8 mouse cellular contexts compared by ENCODE assay signal in the genomic region with DNA sequence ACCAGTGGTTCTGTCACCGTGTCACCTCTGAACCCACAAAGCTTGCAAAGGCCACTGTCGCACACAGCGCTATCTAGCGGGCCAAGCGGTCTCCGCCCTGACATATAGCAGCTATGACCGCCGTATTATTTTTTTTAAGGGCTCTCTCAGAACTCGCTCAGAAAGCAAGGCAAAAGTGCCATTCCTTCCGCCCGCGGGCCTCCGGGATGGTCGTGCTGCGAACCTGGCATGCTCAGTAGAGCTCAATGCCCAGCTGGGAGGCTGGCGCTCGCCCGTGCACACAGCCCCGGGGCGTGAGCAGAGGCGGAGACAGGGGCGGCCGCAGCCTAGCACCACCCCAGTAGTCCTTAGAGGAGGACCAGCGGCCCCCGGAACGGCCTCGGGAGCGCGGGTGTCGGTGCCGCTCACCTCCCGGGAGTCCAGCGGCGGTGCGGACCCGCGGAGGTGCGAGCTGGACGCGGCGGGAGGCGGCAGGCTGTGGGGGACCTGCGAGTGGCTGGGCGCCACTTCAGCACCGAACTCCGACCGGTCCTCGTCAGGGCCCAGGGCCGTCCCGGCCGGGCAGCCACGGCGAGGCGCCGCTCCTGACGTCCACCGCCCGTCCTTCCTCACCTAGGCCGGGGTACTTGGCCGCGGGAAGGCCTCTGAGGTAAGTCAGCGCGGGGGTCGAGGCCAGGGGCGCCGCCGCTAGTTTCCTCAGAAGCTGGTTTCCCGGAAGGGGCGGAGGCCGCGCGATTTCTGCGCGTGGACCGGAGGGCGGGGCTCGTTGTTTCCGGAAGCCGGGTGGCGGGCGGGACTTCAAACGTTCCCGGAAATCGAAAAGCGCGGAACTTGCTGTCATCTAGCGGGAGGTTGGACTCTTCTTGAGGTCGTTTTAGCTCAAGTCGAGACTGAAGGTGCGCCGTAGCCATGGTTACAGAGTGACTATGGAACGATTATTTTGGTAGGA. TPM values are rescaled to one million over a fixed set of nuclear protein-coding genes. Genes with fewer than 3 reads are reported as not detected.
A peak's percentile ranks its signal among the peaks of the same experiment; 100 is the strongest.
DNase-seq lines count a peak whose midpoint lies in the region; ATAC-seq and TF ChIP-seq lines count a peak whose summit lies in the region.

Gene Ripk1 (plus strand): TSS at position 306 of the 949 bp plus-strand sequence.
Gene Serpinb6a (minus strand): TSS at position 737 of the 949 bp plus-strand sequence.

- dilution Hi-C loops in CH12.LX (cut with MboI; ENCODE audit: extremely low pct_ligation_motif_present, extremely low pct_unique_long_range_greater_than_20kb, low sequenced_read_pairs): no loop called here

- TF ChIP-seq POLR2A in CH12.LX (IDR thresholded peaks at IDR 0.05; ENCODE audit: low read depth, low read length): peak; percentile 68

- peak within 1 kb of the TSS; percentile 94 for H3K4me2 ChIP-seq in CH12.LX (ENCODE audit: insufficient read depth, low read depth, poor library complexity, severe bottlenecking)
- peak within 1 kb of the TSS; percentile 86 for H3K4me2 ChIP-seq in forebrain, embryonic 11.5 days (ENCODE audit: low read depth, low read length, severe bottlenecking)
- peak within 1 kb of the TSS; percentile 97 for H3K4me2 ChIP-seq in heart, embryonic 16.5 days (ENCODE audit: low read depth, low read length)
- peak within 1 kb of the TSS; percentile 82 for H3K4me2 ChIP-seq in liver, embryonic 15.5 days
- peak within 1 kb of the TSS; percentile 80 for H3K4me2 ChIP-seq in neural tube, embryonic 12.5 days (replicated peaks)

- H3K4me1 ChIP-seq in CH12.LX (ENCODE audit: control insufficient read depth in 1 of 2, insufficient read depth in 2 of 2): peaks cover 0 to 27% of the 10 kb centered on the region in 2 experiments; a peak in 2 of 4 replicates
- no peaks in the 10 kb centered on the region; the same call in 1 of the 2 replicates for H3K4me1 ChIP-seq in forebrain, embryonic 11.5 days (replicated peaks; ENCODE audit: control insufficient read depth, insufficient read depth, low read length)
- peaks cover 10% of the 10 kb centered on the region for H3K4me1 ChIP-seq in heart, embryonic 16.5 days (ENCODE audit: control insufficient read depth, insufficient read depth, low read length)
- peaks cover 25% of the 10 kb centered on the region for H3K4me1 ChIP-seq in liver, embryonic 15.5 days (replicated peaks)
- H3K4me1 ChIP-seq in neural tube, embryonic 12.5 days: 0 out of 2 replicates have a peak, but pooled peaks cover 8% of the 10 kb centered on the region

- in situ Hi-C loops in CH12.LX (cut with MboI; ENCODE audit: low pct_ligation_motif_present, low pct_unique_long_range_greater_than_20kb, low sequenced_read_pairs): loop anchor here (5.0 kb wide), 1 partner anchor 40 kb away; the partner anchor contains the start of gene Nqo2

- TF ChIP-seq EP300 in CH12.LX (IDR thresholded peaks at IDR 0.05; ENCODE audit: low read length): no peak

- peak in 1 of 2 experiments; percentile 52; a peak in 2 of 4 replicates for TF ChIP-seq CTCF in CH12.LX (conservative IDR thresholded peaks at IDR 0.05 in 1 of 2, IDR thresholded peaks at IDR 0.05 in 1 of 2; ENCODE audit: low read depth in 2 of 2, low read length in 2 of 2)

- peak; percentile 96 for ATAC-seq in forebrain, embryonic 11.5 days (replicated peaks; ENCODE audit: low FRiP score)
- ATAC-seq in heart, embryonic 16.5 days (replicated peaks; ENCODE audit: extremely low read depth, insufficient read depth, low FRiP score): peak; percentile 99
- peak; percentile 99 for ATAC-seq in liver, embryonic 15.5 days (ENCODE audit: insufficient read depth)
- peak; percentile 97 for ATAC-seq in neural tube, embryonic 12.5 days (ENCODE audit: low FRiP score, low read depth)

- H3K4me3 ChIP-seq in CH12.LX (replicated peaks in 1 of 3; ENCODE audit: low read depth in 2 of 3, low read length in 2 of 3, poor library complexity in 1 of 3): peak within 1 kb of the TSS; percentile 87 to 99 (median 97)
- H3K4me3 ChIP-seq in forebrain, embryonic 11.5 days (ENCODE audit: low read depth, low read length): peak within 1 kb of the TSS; percentile 92
- peak within 1 kb of the TSS; percentile 98 for H3K4me3 ChIP-seq in heart, embryonic 16.5 days (ENCODE audit: low read length)
- peak within 1 kb of the TSS; percentile 85 for H3K4me3 ChIP-seq in liver, embryonic 15.5 days (replicated peaks)
- H3K4me3 ChIP-seq in neural tube, embryonic 12.5 days: peak within 1 kb of the TSS; percentile 94

- no peak for TF ChIP-seq RAD21 in CH12.LX (IDR thresholded peaks at IDR 0.05; ENCODE audit: low read depth, low read length)

- no peaks in the 10 kb centered on the region for H3K9me3 ChIP-seq in CH12.LX (replicated peaks; ENCODE audit: low read length)
- H3K9me3 ChIP-seq in forebrain, embryonic 11.5 days (ENCODE audit: control insufficient read depth, low read length): no peaks in the 10 kb centered on the region
- no peaks in the 10 kb centered on the region for H3K9me3 ChIP-seq in heart, embryonic 16.5 days (replicated peaks; ENCODE audit: control insufficient read depth, low read length)
- H3K9me3 ChIP-seq in liver, embryonic 15.5 days (replicated peaks): no peaks in the 10 kb centered on the region
- H3K9me3 ChIP-seq in neural tube, embryonic 12.5 days: no peaks in the 10 kb centered on the region

- peak within 1 kb of the TSS; percentile 78 for H3K27ac ChIP-seq in CH12.LX (ENCODE audit: insufficient read depth, low read depth)
- peak within 1 kb of the TSS; percentile 62; the same call in 1 of the 2 replicates for H3K27ac ChIP-seq in forebrain, embryonic 11.5 days (ENCODE audit: low read depth, low read length)
- peak within 1 kb of the TSS; percentile 89 for H3K27ac ChIP-seq in heart, embryonic 16.5 days (ENCODE audit: low read length)
- peak within 1 kb of the TSS; percentile 88 for H3K27ac ChIP-seq in liver, embryonic 15.5 days (replicated peaks)
- H3K27ac ChIP-seq in neural tube, embryonic 12.5 days: peak within 1 kb of the TSS; percentile 87

- peak within 1 kb of the TSS; percentile 91 for H3K9ac ChIP-seq in CH12.LX (ENCODE audit: insufficient read depth, low read depth)
- H3K9ac ChIP-seq in forebrain, embryonic 11.5 days (ENCODE audit: low read length): peak within 1 kb of the TSS; percentile 87
- H3K9ac ChIP-seq in heart, embryonic 16.5 days (ENCODE audit: low read length): peak within 1 kb of the TSS; percentile 98
- H3K9ac ChIP-seq in liver, embryonic 15.5 days: peak within 1 kb of the TSS; percentile 81
- H3K9ac ChIP-seq in neural tube, embryonic 12.5 days: peak within 1 kb of the TSS; percentile 94

- peak; percentile 91 for DNase-seq in CH12.LX (ENCODE audit: extremely low read depth)
- peak; percentile 90 for DNase-seq in c-Kit-positive CD71-positive TER-119-negative erythroid progenitor cells, embryonic 14.5 days (ENCODE audit: low read depth)
- peak; percentile 93 for DNase-seq in forebrain, embryonic 11.5 days (ENCODE audit: low spot score)
- peak; percentile 92 to 96 for DNase-seq in kidney, postnatal 36 days
- peak; percentile 86 for DNase-seq in telencephalon, adult 2 months (ENCODE audit: low read depth, low spot score)

- WGBS in forebrain, embryonic 11.5 days: under 1% methylated on average over 89 of the region's 92 CpGs
- under 1% methylated on average over 92 of the region's 92 CpGs for WGBS in heart, embryonic 16.5 days
- under 1% methylated on average over 92 of the region's 92 CpGs for WGBS in liver, embryonic 15.5 days (ENCODE audit: insufficient replicate concordance)
- whole genome bisulfite sequencing in neural tube, embryonic 12.5 days: under 1% methylated on average over 90 of the region's 92 CpGs

- H3K79me2 ChIP-seq in CH12.LX (replicated peaks; ENCODE audit: control insufficient read depth, extremely low read depth, insufficient read depth, poor library complexity, severe bottlenecking): peaks cover 7% of the 10 kb centered on the region; the same call in 1 of the 2 replicates

- H3K36me3 ChIP-seq in CH12.LX (replicated peaks in 1 of 2; ENCODE audit: control insufficient read depth in 1 of 2, insufficient read depth in 1 of 2, low read length in 1 of 2): peaks cover 0 to 10% of the 10 kb centered on the region in 2 experiments
- H3K36me3 ChIP-seq in forebrain, embryonic 11.5 days (ENCODE audit: control insufficient read depth, insufficient read depth, low read length): no peaks in the 10 kb centered on the region
- no peaks in the 10 kb centered on the region for H3K36me3 ChIP-seq in heart, embryonic 16.5 days (ENCODE audit: control insufficient read depth, insufficient read depth)
- no peaks in the 10 kb centered on the region for H3K36me3 ChIP-seq in liver, embryonic 15.5 days (replicated peaks)
- no peaks in the 10 kb centered on the region for H3K36me3 ChIP-seq in neural tube, embryonic 12.5 days

- no peaks in the 10 kb centered on the region for H3K27me3 ChIP-seq in CH12.LX (replicated peaks)
- no peaks in the 10 kb centered on the region for H3K27me3 ChIP-seq in forebrain, embryonic 11.5 days (ENCODE audit: control insufficient read depth, insufficient read depth, low read length)
- no peaks in the 10 kb centered on the region for H3K27me3 ChIP-seq in heart, embryonic 16.5 days (ENCODE audit: control insufficient read depth, insufficient read depth, low read length)
- H3K27me3 ChIP-seq in liver, embryonic 15.5 days: no peaks in the 10 kb centered on the region
- no peaks in the 10 kb centered on the region for H3K27me3 ChIP-seq in neural tube, embryonic 12.5 days (replicated peaks)

TF ChIP-seq in CH12.LX, 34 proteins besides CTCF, POLR2A, EP300 and RAD21 (continues in another document):
- TF ChIP-seq TCF12 (IDR thresholded peaks at IDR 0.05; ENCODE audit: low read depth, low read length) (peak; percentile 35), RCOR1 (conservative IDR thresholded peaks at IDR 0.05; ENCODE audit: low read depth, low read length) (0 out of 2 replicates have a peak, but pooled peaks have one; percentile 57), MXI1 (IDR thresholded peaks at IDR 0.05; ENCODE audit: low read depth, low read length) (peak; percentile 89)

RNA-seq across cellular contexts. Expression of gene Ripk1, which starts in this region (rescaled TPM):
- total RNA-seq in CH12.LX (2012; rRNA removed) (13.1 and 15.0 TPM in 2 replicates), CH12.LX (2014; rRNA removed) (16.6 and 17.1 TPM in 2 replicates)
- polyA plus RNA-seq in CH12.LX (2012; ENCODE audit: insufficient read length, low read depth): 17.9 and 18.6 TPM in 2 replicates
- 9.8 and 11.3 TPM in 2 replicates for polyA plus RNA-seq in forebrain, embryonic 11.5 days (2014; fragmentation: Nextera tagmentation; extraction: Ambion mirVana)
- 10.0 and 10.9 TPM in 2 replicates for polyA plus RNA-seq in heart, embryonic 16.5 days (2015; fragmentation: Nextera tagmentation; extraction: Ambion mirVana)
- polyA plus RNA-seq in liver, embryonic 15.5 days (2015; fragmentation: Nextera tagmentation; extraction: Ambion mirVana): 11.6 and 12.5 TPM in 2 replicates
- polyA plus RNA-seq in neural tube, embryonic 12.5 days (2016; fragmentation: Nextera tagmentation; extraction: Ambion mirVana): 8.7 and 10.4 TPM in 2 replicates

RNA-seq across cellular contexts. Expression of gene Serpinb6a, which starts in this region (rescaled TPM):
- 19.9 and 22.5 TPM in 2 replicates for total RNA-seq in CH12.LX (2012; rRNA removed)
- total RNA-seq in CH12.LX (2014; rRNA removed): 5.8 and 6.5 TPM in 2 replicates
- polyA plus RNA-seq in CH12.LX (2012; ENCODE audit: insufficient read length, low read depth): 4.4 and 5.4 TPM in 2 replicates
- 31.8 and 39.1 TPM in 2 replicates for polyA plus RNA-seq in forebrain, embryonic 11.5 days (2014; fragmentation: Nextera tagmentation; extraction: Ambion mirVana)
- 63.6 and 65.8 TPM in 2 replicates for polyA plus RNA-seq in heart, embryonic 16.5 days (2015; fragmentation: Nextera tagmentation; extraction: Ambion mirVana)
- 15.8 and 16.1 TPM in 2 replicates for polyA plus RNA-seq in liver, embryonic 15.5 days (2015; fragmentation: Nextera tagmentation; extraction: Ambion mirVana)
- 36.3 and 38.8 TPM in 2 replicates for polyA plus RNA-seq in neural tube, embryonic 12.5 days (2016; fragmentation: Nextera tagmentation; extraction: Ambion mirVana)

Comparison
In these comparisons a context has a peak if more than half of its experiments do, and no peak if none do; other contexts are left out.
1. Peak in every context shown above with its lines: DNase-seq, ATAC-seq, H3K4me3 ChIP-seq and H3K27ac ChIP-seq.